Mouse (Mus musculus): ENCODE measurements around the gene Hp1bp3. TPM values are rescaled to one million over a fixed set of nuclear protein-coding genes. Genes with fewer than 3 reads are reported as not detected.

Hp1bp3 gene
- polyA plus RNA-seq, 1 experiment from 2014 or later: 153 TPM

- peaks cover 98% of the 10 kb centered on the region for H3K36me3 ChIP-seq
- WGBS: 90% methylated on average over 9 of the region's 9 CpGs
- no peaks in the 10 kb centered on the region for H3K27me3 ChIP-seq (ENCODE audit: low read depth, poor library complexity, severe bottlenecking)
- DNase-seq (ENCODE audit: low spot score): no peak
- no peak overlapping the region for H3K27ac ChIP-seq (replicated peaks)
- no peaks in the 10 kb centered on the region for H3K4me1 ChIP-seq
- no peaks in the 10 kb centered on the region for H3K9me3 ChIP-seq (replicated peaks)
- H3K4me3 ChIP-seq: no peak overlapping the region
Measured at GRCm38 (mm10) chr4:138201696-138202095, 14.4 kb upstream of the Hp1bp3 start.

- Histone ChIP-seq H3K4me3 (no peak overlapping the region), H3K4me1 (no peaks in the 10 kb centered on the region), H3K36me3 (peaks cover 50% of the 10 kb centered on the region), H3K27ac (replicated peaks) (no peak overlapping the region), H3K27me3 (ENCODE audit: low read depth, poor library complexity, severe bottlenecking) (no peaks in the 10 kb centered on the region), H3K9me3 (replicated peaks) (no peaks in the 10 kb centered on the region)
- DNase-seq (ENCODE audit: low spot score): no peak
- WGBS: 93% methylated on average over 5 of the region's 5 CpGs
Measured at GRCm38 (mm10) chr4:138210116-138210515, 6.0 kb upstream of the Hp1bp3 start.

- DNase-seq (ENCODE audit: low spot score): no peak
- Histone ChIP-seq H3K36me3 (peaks cover 21% of the 10 kb centered on the region), H3K27me3 (ENCODE audit: low read depth, poor library complexity, severe bottlenecking) (no peaks in the 10 kb centered on the region), H3K27ac (replicated peaks) (no peak overlapping the region), H3K4me3 (no peak overlapping the region), H3K9me3 (replicated peaks) (no peaks in the 10 kb centered on the region), H3K4me1 (peaks cover 23% of the 10 kb centered on the region)
- 93% methylated on average over 3 of the region's 3 CpGs for WGBS
Measured at GRCm38 (mm10) chr4:138213861-138214260, 2.2 kb upstream of the Hp1bp3 start.

- no peak for DNase-seq (ENCODE audit: low spot score)
- Histone ChIP-seq H3K27ac (replicated peaks) (peak overlapping the region; percentile 99), H3K4me1 (peaks cover 33% of the 10 kb centered on the region), H3K9me3 (replicated peaks) (no peaks in the 10 kb centered on the region), H3K27me3 (ENCODE audit: low read depth, poor library complexity, severe bottlenecking) (no peaks in the 10 kb centered on the region), H3K36me3 (peaks cover 20% of the 10 kb centered on the region), H3K4me3 (peak overlapping the region; percentile 87)
- WGBS: 54% methylated on average over 13 of the region's 13 CpGs
Measured at GRCm38 (mm10) chr4:138215671-138216199, 361 bp upstream of the Hp1bp3 start.

- peak overlapping the region; percentile 99 for H3K27ac ChIP-seq (replicated peaks)
- H3K9me3 ChIP-seq (replicated peaks): no peaks in the 10 kb centered on the region
- WGBS: under 1% methylated on average over 66 of the region's 68 CpGs
- no peaks in the 10 kb centered on the region for H3K27me3 ChIP-seq (ENCODE audit: low read depth, poor library complexity, severe bottlenecking)
- DNase-seq (ENCODE audit: low spot score): peak; percentile 99
- H3K36me3 ChIP-seq: peaks cover 32% of the 10 kb centered on the region
- H3K4me1 ChIP-seq: peaks cover 33% of the 10 kb centered on the region
- H3K4me3 ChIP-seq: peak overlapping the region; percentile 87
Measured at GRCm38 (mm10) chr4:138216891-138217392, 846 bp downstream of the Hp1bp3 start.

- WGBS: under 1% methylated on average over 36 of the region's 36 CpGs
- peak overlapping the region; percentile 99 for H3K27ac ChIP-seq (replicated peaks)
- peaks cover 37% of the 10 kb centered on the region for H3K36me3 ChIP-seq
- H3K27me3 ChIP-seq (ENCODE audit: low read depth, poor library complexity, severe bottlenecking): no peaks in the 10 kb centered on the region
- no peaks in the 10 kb centered on the region for H3K9me3 ChIP-seq (replicated peaks)
- DNase-seq (ENCODE audit: low spot score): no peak
- peak overlapping the region; percentile 87 for H3K4me3 ChIP-seq
- peaks cover 33% of the 10 kb centered on the region for H3K4me1 ChIP-seq
Measured at GRCm38 (mm10) chr4:138217441-138217840, 1.3 kb downstream of the Hp1bp3 start.

GRCm38 (mm10) chr4:138217951-138218685 is 2.0 kb downstream of the Hp1bp3 start:
- Histone ChIP-seq H3K27me3 (ENCODE audit: low read depth, poor library complexity, severe bottlenecking) (no peaks in the 10 kb centered on the region), H3K27ac (replicated peaks) (peak overlapping the region; percentile 99), H3K4me1 (peaks cover 33% of the 10 kb centered on the region), H3K4me3 (peak overlapping the region; percentile 87), H3K9me3 (replicated peaks) (no peaks in the 10 kb centered on the region), H3K36me3 (peaks cover 44% of the 10 kb centered on the region)
- WGBS: 88% methylated on average over 11 of the region's 11 CpGs
- no peak for DNase-seq (ENCODE audit: low spot score)

- peaks cover 33% of the 10 kb centered on the region for H3K4me1 ChIP-seq
- no peaks in the 10 kb centered on the region for H3K27me3 ChIP-seq (ENCODE audit: low read depth, poor library complexity, severe bottlenecking)
- H3K27ac ChIP-seq (replicated peaks): no peak overlapping the region
- H3K4me3 ChIP-seq: no peak overlapping the region
- no peak for DNase-seq (ENCODE audit: low spot score)
- peaks cover 56% of the 10 kb centered on the region for H3K36me3 ChIP-seq
- H3K9me3 ChIP-seq (replicated peaks): no peaks in the 10 kb centered on the region
- 93% methylated on average over 5 of the region's 5 CpGs for WGBS
Measured at GRCm38 (mm10) chr4:138219331-138219730, 3.2 kb downstream of the Hp1bp3 start.

- 93% methylated on average over 7 of the region's 7 CpGs for WGBS
- DNase-seq (ENCODE audit: low spot score): no peak
- Histone ChIP-seq H3K27me3 (ENCODE audit: low read depth, poor library complexity, severe bottlenecking) (no peaks in the 10 kb centered on the region), H3K4me3 (no peak overlapping the region), H3K4me1 (peaks cover 29% of the 10 kb centered on the region), H3K9me3 (replicated peaks) (no peaks in the 10 kb centered on the region), H3K36me3 (peaks cover 69% of the 10 kb centered on the region), H3K27ac (replicated peaks) (no peak overlapping the region)
Measured at GRCm38 (mm10) chr4:138220761-138221160, 4.7 kb downstream of the Hp1bp3 start.

- WGBS: 92% methylated on average over 5 of the region's 5 CpGs
- Histone ChIP-seq H3K36me3 (peaks cover 76% of the 10 kb centered on the region), H3K27ac (replicated peaks) (no peak overlapping the region), H3K27me3 (ENCODE audit: low read depth, poor library complexity, severe bottlenecking) (no peaks in the 10 kb centered on the region), H3K4me3 (no peak overlapping the region), H3K9me3 (replicated peaks) (no peaks in the 10 kb centered on the region), H3K4me1 (peaks cover 25% of the 10 kb centered on the region)
- no peak for DNase-seq (ENCODE audit: low spot score)
Measured at GRCm38 (mm10) chr4:138221406-138221805, 5.3 kb downstream of the Hp1bp3 start.

GRCm38 (mm10) chr4:138222396-138222795 is 6.3 kb downstream of the Hp1bp3 start:
- Histone ChIP-seq H3K4me3 (no peak overlapping the region), H3K27ac (replicated peaks) (no peak overlapping the region), H3K9me3 (replicated peaks) (no peaks in the 10 kb centered on the region), H3K4me1 (peaks cover 22% of the 10 kb centered on the region), H3K36me3 (peaks cover 84% of the 10 kb centered on the region), H3K27me3 (ENCODE audit: low read depth, poor library complexity, severe bottlenecking) (no peaks in the 10 kb centered on the region)
- no peak for DNase-seq (ENCODE audit: low spot score)
- 91% methylated on average over 5 of the region's 5 CpGs for WGBS

GRCm38 (mm10) chr4:138223623-138224022 is 7.5 kb downstream of the Hp1bp3 start:
- 91% methylated on average over 10 of the region's 10 CpGs for WGBS
- Histone ChIP-seq H3K27ac (replicated peaks) (no peak overlapping the region), H3K36me3 (peaks cover 92% of the 10 kb centered on the region)

More at GRCm38 (mm10) chr4:138223623-138224022, 7.5 kb downstream of the Hp1bp3 start:
- Histone ChIP-seq H3K4me3 (no peak overlapping the region), H3K27me3 (ENCODE audit: low read depth, poor library complexity, severe bottlenecking) (no peaks in the 10 kb centered on the region), H3K9me3 (replicated peaks) (no peaks in the 10 kb centered on the region), H3K4me1 (peaks cover 12% of the 10 kb centered on the region)
- DNase-seq (ENCODE audit: low spot score): no peak
